Mouse (Mus musculus): ENCODE measurements at regions not wholly inside any gene's neighbourhood (a gene's known extent, or its start where the extent isn't known, plus 50 kb on each side); places are given as distances from the start of the nearest gene placed in this dataset.

GRCm38 (mm10) chr5:83890619-83891185 is 526.5 kb downstream of the Epha5 start:
- no peak for DNase-seq

GRCm38 (mm10) chr5:83872052-83872451 is 517.1 kb upstream of the Tecrl start:
- DNase-seq, result no peak

- no peak for DNase-seq
These were observed 513.4 kb upstream of the Tecrl start for GRCm38 (mm10) chr5:83868359-83868758.

- no peak for DNase-seq
These were observed 506.7 kb upstream of the Tecrl start for GRCm38 (mm10) chr5:83861674-83862073.

GRCm38 (mm10) chr5:83852022-83852421 is 497.0 kb upstream of the Tecrl start:
- no peak for DNase-seq

GRCm38 (mm10) chr5:83826561-83826960 is 471.6 kb upstream of the Tecrl start:
- no peak for DNase-seq

GRCm38 (mm10) chr5:83824838-83825466 is 470.0 kb upstream of the Tecrl start:
- DNase-seq, result peak; percentile 10

GRCm38 (mm10) chr5:83811309-83811708 is 456.3 kb upstream of the Tecrl start:
- no peak for DNase-seq

GRCm38 (mm10) chr5:83800028-83800427 is 445.0 kb upstream of the Tecrl start:
- DNase-seq, result no peak

- DNase-seq, result peak; percentile 16
These were observed 425.4 kb upstream of the Tecrl start for GRCm38 (mm10) chr5:83780419-83780818.

- DNase-seq, result peak; percentile 66
These were observed 423.4 kb upstream of the Tecrl start for GRCm38 (mm10) chr5:83778310-83778972.

GRCm38 (mm10) chr5:83741913-83742312 is 386.9 kb upstream of the Tecrl start:
- DNase-seq, result no peak

GRCm38 (mm10) chr5:83695383-83695782 is 340.4 kb upstream of the Tecrl start:
- DNase-seq, result no peak

- DNase-seq, result no peak
These were observed 337.3 kb upstream of the Tecrl start for GRCm38 (mm10) chr5:83692286-83692685.

- no peak for DNase-seq
These were observed 323.4 kb upstream of the Tecrl start for GRCm38 (mm10) chr5:83678373-83678772.

- DNase-seq, result no peak
These were observed 304.1 kb upstream of the Tecrl start for GRCm38 (mm10) chr5:83659091-83659490.

GRCm38 (mm10) chr5:83651329-83651728 is 296.3 kb upstream of the Tecrl start:
- DNase-seq, result peak; percentile 8

GRCm38 (mm10) chr5:83622612-83623374 is 267.8 kb upstream of the Tecrl start:
- DNase-seq, result no peak

- DNase-seq, result no peak
These were observed 255.8 kb upstream of the Tecrl start for GRCm38 (mm10) chr5:83610777-83611176.

- no peak for DNase-seq
These were observed 238.3 kb upstream of the Tecrl start for GRCm38 (mm10) chr5:83593289-83593610.

GRCm38 (mm10) chr5:83592587-83593288 is 237.7 kb upstream of the Tecrl start:
- DNase-seq, result no peak

Data from embryo, embryonic 11 days (tissue).